Mouse (Mus musculus) heart, adult 8-10 months (tissue): Measurements from ENCODE around the gene Spats2. TPM values are rescaled to one million over a fixed set of nuclear protein-coding genes. Genes with fewer than 3 reads are reported as not detected.
"Not testable (repeated sequence)": the region's sequence is repeated elsewhere in the genome, so short reads cannot be mapped to it uniquely, and the experiment has no call there.

Source experiments
- DNase-seq: peaks from one replicate; pipeline ENCODE4 v3.0.0; 2022; ENCODE audit warnings: low spot score
- total RNA-seq, 4 experiments: library from RNA; stranded (reverse); gene quantifications; 2 replicates each; pipeline ENCODE4 v1.2.4; 2022

Spats2 gene
- total RNA-seq, 4 experiments from 2014 or later = 4.3 to 7.9 (median 7.2) TPM

DNA sequence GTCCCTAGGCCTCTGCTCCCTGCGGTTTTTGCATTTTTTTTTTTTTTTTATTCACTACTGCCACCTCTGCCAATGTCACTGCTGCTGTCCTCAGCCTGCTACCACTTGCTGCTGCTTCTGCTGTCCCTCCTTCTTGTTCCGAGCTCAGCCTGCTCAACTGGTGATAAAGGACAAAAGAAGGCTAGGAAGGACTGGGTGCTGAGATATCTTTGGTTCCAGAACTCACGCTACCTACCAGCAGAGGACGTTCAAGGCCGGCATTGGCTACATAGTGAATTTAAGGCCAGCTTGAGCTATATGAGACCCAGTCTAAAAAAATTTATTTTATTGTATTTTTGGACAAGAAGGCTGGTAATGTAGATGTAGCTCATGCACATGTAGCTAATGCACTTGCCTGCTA lies 12.7 kb downstream of the Spats2 start:
- DNase-seq = no peak

DNA sequence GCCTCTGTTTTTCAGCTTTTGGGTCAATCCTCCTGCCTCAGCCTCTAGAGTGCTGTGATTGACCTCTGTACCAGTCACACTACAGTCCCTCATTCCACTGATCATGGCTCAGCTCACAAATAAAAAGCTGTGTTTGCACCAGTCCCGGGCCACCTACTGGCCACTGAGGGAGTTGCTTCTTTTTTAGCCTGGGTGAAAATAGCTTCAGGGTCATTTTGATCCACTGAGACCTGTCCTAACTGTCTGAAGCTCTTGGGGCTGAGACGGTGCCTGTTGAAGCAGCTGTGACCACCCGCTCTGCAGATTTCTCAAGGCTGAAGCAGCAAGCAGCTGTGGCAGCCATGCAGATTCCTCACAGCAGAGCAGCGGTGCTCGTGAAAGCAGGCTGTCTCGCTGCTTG lies 14.0 kb downstream of the Spats2 start:
- peak; percentile 34 for DNase-seq

GRCm38 (mm10) chr15:99150516-99150915 lies 24.8 kb downstream of the Spats2 start:
- no peak for DNase-seq

GRCm38 (mm10) chr15:99151324-99151723 lies 25.6 kb downstream of the Spats2 start:
- no peak for DNase-seq

GRCm38 (mm10) chr15:99153466-99153865 lies 27.8 kb downstream of the Spats2 start:
- DNase-seq = no peak

DNA sequence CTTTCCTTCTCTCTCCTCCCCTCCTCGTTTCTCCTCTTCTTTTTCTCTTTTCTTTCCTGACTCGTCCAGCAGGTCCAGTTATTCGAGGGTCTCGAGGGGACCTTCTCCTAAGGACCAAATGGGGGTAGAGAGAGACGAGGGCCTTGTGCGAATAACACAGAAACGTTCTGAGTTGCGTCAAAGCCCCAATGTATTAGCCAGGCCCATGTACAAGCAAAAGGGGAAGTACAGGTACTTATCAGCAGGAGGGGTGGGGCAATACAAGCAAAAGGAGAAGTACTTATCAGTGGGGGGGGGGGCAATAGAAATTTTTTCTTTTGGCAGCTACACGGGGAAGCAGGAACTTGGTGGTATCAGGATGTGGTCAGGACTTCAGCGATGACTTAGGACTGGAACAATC lies 28.8 kb downstream of the Spats2 start:
- DNase-seq = not testable (repeated sequence)

DNA sequence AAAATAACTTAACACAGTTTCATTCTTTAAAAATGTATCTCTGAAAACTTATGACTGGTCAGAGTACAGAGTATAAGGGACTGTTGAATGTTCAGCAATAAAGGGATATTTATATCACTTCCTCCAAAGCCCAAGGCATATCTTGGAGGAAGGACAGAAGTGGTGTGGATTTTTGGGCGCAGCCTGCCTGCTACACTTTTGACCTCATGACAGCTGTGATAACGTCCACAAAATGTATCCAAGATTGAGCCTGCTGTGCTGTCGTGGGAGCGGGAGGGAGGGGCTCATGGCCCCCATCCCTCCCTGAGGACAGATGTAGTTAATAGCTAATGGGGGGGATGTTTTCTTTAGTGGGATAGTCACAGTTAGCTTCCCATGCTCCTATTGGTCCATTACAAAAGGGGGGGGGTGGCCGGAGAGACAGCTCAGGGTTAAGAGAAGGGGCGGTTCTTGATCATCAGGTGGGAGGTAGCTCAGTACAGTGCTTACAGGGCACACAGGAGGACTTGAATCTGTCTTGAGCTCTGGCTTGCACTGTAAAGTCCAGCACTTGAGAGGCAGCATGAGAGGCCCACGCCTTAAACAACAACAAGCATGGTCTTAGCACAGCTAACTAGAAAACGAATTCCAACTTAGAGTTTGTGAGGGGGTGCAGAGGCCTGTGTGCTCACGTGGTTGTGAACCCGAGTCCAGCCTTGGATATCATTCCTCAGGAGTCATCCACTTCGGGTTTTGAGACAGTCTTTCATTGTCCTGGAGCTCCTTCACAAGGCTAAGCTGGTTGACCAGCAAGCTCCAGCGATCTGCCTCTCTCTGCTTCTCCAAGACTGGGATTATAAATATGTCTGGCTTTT lies 38.0 kb downstream of the Spats2 start:
- no peak for DNase-seq

DNA sequence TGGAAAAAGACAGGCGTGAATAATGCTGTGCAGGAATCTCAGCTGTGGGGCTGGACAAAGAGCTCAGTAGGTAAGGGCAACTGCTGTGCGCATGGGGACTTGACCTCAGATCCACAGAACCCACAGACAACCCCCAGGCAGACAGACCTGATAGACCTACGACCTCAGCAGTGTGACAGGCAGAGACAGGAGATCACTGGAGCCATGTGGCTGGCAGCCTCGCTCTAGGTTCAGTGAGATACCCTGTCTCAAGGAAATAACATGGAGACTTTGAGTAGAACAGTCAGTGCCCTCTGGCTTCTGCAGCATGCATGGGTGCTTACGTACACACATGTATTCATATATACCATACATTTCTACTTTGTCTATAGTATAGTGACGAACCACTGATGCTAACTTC lies 46.4 kb downstream of the Spats2 start:
- DNase-seq = no peak

DNA sequence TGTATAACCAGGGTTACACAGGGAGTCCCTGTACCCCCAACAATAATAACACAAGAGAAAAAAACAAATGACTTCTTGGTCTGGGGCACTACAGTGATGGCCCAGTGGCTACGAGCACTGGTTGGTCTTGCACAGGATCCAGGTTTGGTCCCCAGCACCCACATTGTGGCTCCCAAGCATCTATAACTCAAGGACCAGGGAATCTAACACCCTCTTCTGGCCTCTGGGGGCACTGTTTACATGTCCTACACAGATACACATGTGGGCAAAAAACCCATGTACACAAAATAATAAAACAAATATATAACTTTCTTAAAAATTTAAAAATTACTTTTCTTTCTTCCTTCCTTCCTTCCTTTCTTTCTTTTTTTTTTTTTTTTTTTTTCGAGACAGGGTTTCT lies 53.9 kb downstream of the Spats2 start:
- DNase-seq = no peak

DNA sequence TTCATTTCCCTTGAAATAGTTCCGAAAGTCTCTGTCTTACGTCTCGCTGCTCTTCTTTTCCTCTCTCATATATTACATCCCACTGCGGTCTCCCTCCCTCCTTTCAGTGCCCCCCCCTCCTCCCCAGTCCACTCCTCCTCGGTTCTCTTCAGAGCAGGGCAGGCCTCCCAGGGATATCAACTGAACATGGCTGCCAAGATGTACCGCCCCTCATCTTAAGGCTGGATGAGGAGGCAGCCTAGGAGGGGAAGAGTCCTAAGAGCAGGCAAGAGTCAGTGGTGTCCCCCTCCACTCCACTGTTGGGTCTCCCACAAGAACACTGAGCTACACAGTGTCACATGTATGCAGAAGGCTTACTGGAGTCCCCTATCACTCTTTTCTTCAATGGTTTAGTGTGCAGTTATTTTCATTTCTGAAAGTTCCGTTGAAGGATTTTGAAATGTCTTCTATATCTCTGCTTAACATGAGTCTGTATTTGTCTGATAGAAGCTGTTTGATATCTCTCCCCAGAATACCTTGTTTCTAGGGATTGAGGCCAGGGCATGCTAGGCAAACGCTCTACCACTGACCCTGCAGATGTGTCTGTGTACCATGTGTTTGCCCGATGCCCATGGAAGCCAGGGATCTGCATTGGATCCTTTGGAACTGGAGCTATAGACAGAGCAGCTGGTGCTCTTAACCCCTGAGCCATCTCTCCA lies 58.6 kb downstream of the Spats2 start:
- no peak for DNase-seq

GRCm38 (mm10) chr15:99194358-99194757 lies 68.6 kb downstream of the Spats2 start:
- no peak for DNase-seq

GRCm38 (mm10) chr15:99195043-99195442 lies 69.3 kb downstream of the Spats2 start:
- no peak for DNase-seq

DNA sequence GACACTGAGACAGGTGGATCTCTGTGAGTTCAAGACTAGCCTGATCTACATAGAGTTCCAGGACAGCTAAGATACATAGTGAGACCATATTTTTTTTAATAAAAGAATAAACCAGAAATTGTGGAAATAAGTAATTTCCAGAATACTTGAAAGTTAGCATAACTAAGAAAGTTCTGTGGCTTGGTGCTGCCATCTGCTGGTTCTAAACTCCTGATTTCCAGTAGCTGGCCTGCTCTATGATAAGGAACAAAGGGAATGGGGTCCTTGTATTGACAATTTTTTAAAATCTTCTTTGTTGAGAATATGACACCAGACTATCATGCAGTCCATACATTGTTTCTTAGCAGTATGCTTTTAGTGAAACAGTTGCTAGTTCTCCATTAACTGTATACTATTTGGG lies 73.0 kb downstream of the Spats2 start:
- DNase-seq = peak; percentile 14

DNA sequence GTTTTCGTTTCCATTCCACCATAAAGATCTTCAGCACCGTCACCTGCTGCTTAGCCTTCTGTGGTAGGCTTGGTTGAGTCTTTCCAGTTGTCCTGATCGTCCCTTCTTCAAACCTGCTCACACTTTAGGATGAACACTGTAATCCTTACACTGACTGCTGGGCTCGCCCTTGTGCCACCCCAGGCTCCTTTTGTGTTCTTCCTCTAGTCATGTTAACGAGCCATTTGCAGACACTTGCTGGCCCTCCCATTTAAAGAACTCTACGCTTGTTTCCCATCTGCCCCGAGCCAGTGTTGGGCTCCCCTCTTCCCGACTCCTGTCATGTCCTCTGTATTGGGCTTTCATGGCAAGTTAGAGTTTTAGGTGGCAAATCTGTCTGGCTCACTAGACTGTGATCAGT lies 80.2 kb downstream of the Spats2 start:
- no peak for DNase-seq

- no peak for DNase-seq
Measured at GRCm38 (mm10) chr15:99213183-99213582, 87.5 kb downstream of the Spats2 start.

DNA sequence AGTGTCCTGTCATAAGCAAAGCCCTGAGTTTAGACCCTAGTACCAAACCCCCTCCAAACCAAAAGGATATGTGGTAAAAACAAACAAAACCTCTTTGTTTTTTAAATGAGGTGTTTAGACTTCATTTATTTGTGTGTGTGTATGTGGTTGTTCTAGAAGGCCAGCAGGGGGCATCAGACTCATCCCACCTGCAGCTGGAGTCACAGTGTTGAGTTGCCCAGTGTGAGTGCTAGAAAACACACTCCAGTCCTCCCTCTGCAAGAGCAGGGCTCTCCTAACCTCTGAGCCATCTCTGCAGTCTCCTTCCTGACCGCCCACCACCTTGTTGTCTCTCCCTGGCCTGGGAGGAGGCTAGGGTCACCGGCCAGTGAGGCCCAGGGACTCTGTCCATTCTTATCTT lies 89.2 kb downstream of the Spats2 start:
- DNase-seq = no peak

- no peak for DNase-seq
Measured at GRCm38 (mm10) chr15:99215741-99216463, 90.2 kb downstream of the Spats2 start.

- no peak for DNase-seq
Measured at GRCm38 (mm10) chr15:99217630-99218029, 91.9 kb downstream of the Spats2 start.

- no peak for DNase-seq
Measured at GRCm38 (mm10) chr15:99221315-99221952, 95.7 kb downstream of the Spats2 start.

GRCm38 (mm10) chr15:99222794-99223584 lies 97.3 kb downstream of the Spats2 start:
- no peak for DNase-seq

- no peak for DNase-seq
Measured at GRCm38 (mm10) chr15:99223585-99224207, 98.0 kb downstream of the Spats2 start.
